Mouse (Mus musculus) cerebellum, adult (tissue): ENCODE results near the gene Enox1.
A peak's percentile ranks its signal among the peaks of the same experiment; 100 is the strongest.

Experiments
- ATAC-seq: cut with Nextera tagmentation; 2 replicates; pipeline ENCODE4 v1.9.2; 2017; ENCODE audit warnings: mild to moderate bottlenecking, moderate library complexity, mixed read lengths; ENCODE audit not compliant: insufficient number of reproducible peaks, low FRiP score, low TSS enrichment

Enox1 gene

GRCm38 (mm10) chr14:77596216-77597175, 439.9 kb downstream of the Enox1 start:
- no peak for ATAC-seq

GRCm38 (mm10) chr14:77599016-77599704, 442.6 kb downstream of the Enox1 start:
- ATAC-seq = no peak

- no peak for ATAC-seq
Measured at GRCm38 (mm10) chr14:77600773-77601172, 444.2 kb downstream of the Enox1 start.

- ATAC-seq = no peak
Measured at GRCm38 (mm10) chr14:77601446-77601845, 444.9 kb downstream of the Enox1 start.

GRCm38 (mm10) chr14:77608182-77608839, 451.7 kb downstream of the Enox1 start:
- ATAC-seq = no peak

- no peak for ATAC-seq
Measured at GRCm38 (mm10) chr14:77615201-77615600, 458.6 kb downstream of the Enox1 start.

GRCm38 (mm10) chr14:77617250-77617649, 460.7 kb downstream of the Enox1 start:
- ATAC-seq = no peak

- ATAC-seq = no peak
Measured at GRCm38 (mm10) chr14:77618131-77618805, 461.7 kb downstream of the Enox1 start.

- ATAC-seq = no peak
Measured at GRCm38 (mm10) chr14:77621473-77622264, 465.1 kb downstream of the Enox1 start.

GRCm38 (mm10) chr14:77626557-77627507, 470.3 kb downstream of the Enox1 start:
- ATAC-seq = no peak

GRCm38 (mm10) chr14:77632466-77633171, 476.1 kb downstream of the Enox1 start:
- no peak for ATAC-seq

GRCm38 (mm10) chr14:77633172-77633542, 476.6 kb downstream of the Enox1 start:
- ATAC-seq = no peak

GRCm38 (mm10) chr14:77636931-77637330, 480.4 kb downstream of the Enox1 start:
- ATAC-seq = no peak

- ATAC-seq = no peak
Measured at GRCm38 (mm10) chr14:77638148-77638547, 481.6 kb downstream of the Enox1 start.

- no peak for ATAC-seq
Measured at GRCm38 (mm10) chr14:77638616-77639015, 482.1 kb downstream of the Enox1 start.

- peak; percentile 91 for ATAC-seq
Measured at GRCm38 (mm10) chr14:77639586-77639985, 483.0 kb downstream of the Enox1 start.

GRCm38 (mm10) chr14:77642314-77642713, 485.8 kb downstream of the Enox1 start:
- no peak for ATAC-seq

GRCm38 (mm10) chr14:77646196-77646595, 489.6 kb downstream of the Enox1 start:
- no peak for ATAC-seq
